Mouse (Mus musculus): Measurements from ENCODE around the gene Ptprb.
A peak's percentile ranks its signal among the peaks of the same experiment; 100 is the strongest.

Ptprb gene

DNA sequence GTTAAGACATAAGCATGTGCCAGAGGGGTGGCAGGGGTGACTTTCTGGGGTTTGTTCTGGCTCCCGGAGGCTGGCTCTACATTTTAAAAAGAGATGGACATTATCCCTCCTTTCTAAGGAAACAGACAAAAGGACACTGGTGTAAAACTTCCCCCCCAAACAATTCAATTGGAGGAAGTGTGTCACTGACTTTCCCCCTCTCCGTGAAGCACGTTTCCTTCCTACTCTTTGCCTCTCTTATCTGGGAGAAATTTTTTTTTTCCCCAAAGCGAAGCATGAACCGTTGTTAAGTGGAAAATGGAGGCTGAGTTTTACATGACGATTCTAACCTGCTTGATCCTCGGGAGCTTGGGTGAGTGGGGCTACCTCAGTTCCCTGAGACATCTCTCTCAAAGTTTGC lies at the start of gene Ptprb:
Gene Ptprb, plus strand, starts transcription at position 244 of the 400 bp plus-strand sequence.
- DNase-seq, result no peak

DNA sequence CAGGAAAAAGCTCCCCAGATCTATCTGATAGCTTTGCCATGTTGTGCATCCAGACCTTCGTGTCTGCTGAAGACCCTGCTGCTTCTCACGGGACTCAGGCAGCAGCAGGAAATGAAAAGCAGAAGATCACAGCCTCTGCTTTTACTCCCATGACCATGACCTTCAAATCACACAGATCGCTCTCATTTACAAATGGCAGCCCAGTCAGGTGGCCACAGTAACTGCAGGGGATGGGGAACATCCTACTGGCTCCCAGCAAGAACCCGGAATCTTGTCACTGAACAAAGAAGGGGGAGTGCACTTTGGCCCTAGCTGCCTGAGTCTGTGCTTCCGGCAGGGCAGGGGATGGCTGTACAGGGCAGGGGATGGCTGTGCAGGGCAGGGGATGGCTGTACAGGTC lies 40.0 kb upstream of the Ptprb start:
- no peak for DNase-seq

DNA sequence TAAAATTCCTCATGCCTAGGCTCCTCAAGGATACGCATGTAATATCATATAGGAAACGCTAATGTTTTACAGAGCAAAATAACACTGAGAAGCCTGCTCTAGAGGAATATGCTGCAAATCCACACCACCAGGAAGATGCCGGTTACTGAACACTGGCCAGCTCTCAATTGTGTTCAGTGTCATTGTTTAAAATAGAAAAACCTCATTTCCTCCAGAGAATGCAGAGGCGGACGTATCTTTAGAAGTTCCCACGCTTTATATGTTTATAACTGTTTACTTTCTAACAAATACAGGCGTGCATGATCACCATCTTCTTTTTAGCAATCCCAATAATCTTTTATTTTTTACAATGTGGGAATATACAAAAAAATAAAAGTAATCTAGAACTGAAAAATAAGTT lies 33.1 kb upstream of the Ptprb start:
- no peak for DNase-seq

DNA sequence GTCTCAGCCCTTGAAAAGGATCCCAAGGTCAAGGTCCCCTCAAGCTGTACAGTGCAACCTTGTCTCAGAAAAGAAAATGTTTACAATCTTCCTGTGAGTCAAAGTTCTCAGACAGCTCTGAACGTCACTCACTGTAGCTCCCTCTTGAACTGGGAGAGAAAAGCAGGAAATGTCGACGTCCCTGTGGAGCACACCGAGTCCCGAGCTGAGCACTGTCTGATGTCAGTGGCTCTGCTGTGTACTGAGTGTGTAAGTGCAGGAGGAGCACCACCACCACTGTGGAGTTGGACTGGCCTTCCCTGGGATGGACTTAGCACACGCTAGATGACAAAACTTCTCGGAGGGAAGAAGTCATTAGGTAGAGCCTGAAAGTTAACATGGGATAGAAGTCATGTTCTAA lies 31.9 kb upstream of the Ptprb start:
- no peak for DNase-seq

DNA sequence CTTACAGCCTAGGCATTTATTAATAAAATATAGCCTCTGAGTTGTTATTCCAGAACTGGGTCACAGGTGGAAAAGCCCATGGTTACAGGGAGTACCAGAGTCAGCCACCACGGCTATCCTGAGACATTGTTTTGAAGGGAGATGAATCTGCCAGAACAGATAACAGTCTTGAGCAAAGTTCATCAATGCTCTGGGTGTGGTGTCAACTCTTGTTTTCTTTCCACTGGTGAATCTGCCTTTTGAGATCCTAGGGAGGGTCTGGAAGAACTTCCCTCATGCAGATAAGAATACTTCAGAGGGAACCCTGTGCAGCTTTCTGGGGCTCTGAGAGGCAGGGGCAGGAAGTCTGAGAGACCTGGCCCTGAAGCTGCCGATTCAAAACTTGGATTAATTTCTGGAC lies 29.7 kb upstream of the Ptprb start:
- no peak for DNase-seq

DNA sequence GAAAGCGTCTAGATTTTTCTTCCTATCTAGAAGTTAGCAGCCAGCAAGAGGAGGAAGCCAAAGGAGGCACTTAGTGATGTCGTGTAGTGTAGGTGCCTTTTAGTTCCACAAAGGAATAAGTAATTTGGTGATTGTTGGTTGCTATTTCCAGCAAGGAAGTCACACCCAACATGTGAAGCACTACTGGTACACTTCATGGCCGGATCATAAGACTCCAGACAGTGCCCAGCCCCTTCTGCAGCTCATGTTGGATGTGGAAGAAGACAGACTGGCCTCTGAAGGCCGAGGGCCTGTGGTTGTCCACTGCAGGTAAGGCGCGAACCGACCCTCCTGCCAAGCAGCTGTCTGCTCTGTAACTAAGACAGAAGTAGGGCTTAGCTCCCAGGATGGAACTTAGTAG lies 22.7 kb upstream of the Ptprb start:
- DNase-seq, result no peak

DNA sequence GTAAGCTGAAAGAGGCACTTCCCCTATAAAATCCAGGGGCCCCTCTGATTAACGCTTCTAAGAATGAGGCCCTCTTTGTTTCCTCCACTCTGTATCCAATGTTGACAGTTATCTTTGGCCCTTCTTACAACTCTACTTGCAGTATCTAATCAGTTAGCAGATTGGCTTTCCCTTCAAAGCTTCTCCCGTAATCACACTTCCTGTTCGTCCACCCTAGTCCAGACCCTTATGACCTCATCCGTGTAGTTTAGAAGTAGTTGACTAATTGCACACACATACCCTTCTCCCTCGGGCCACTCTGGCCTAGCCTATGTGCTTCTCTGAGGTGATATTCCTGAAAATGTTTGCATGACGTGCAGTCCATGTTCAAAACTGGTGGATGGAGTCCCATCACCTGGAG lies 21.4 kb upstream of the Ptprb start:
- no peak for DNase-seq

DNA sequence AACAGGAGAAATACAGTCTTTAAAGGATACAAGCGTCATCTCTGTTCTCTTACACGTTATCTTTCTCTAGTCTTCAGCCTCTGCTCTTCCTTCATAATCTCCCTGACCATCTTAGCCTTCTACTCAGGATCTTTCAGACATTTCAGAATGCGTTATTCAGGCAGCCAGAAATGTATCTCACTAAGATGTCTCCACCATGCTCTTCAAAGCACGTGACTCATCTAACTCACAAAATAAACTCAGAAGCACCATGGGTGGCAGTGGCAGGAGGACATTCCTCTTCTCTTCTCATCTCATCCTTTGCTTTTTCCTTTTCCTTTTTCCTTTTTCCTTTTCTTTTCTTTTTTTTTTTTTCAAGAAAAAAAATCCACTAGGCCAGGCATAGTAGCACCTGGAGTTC lies 16.0 kb upstream of the Ptprb start:
- DNase-seq, result no peak

DNA sequence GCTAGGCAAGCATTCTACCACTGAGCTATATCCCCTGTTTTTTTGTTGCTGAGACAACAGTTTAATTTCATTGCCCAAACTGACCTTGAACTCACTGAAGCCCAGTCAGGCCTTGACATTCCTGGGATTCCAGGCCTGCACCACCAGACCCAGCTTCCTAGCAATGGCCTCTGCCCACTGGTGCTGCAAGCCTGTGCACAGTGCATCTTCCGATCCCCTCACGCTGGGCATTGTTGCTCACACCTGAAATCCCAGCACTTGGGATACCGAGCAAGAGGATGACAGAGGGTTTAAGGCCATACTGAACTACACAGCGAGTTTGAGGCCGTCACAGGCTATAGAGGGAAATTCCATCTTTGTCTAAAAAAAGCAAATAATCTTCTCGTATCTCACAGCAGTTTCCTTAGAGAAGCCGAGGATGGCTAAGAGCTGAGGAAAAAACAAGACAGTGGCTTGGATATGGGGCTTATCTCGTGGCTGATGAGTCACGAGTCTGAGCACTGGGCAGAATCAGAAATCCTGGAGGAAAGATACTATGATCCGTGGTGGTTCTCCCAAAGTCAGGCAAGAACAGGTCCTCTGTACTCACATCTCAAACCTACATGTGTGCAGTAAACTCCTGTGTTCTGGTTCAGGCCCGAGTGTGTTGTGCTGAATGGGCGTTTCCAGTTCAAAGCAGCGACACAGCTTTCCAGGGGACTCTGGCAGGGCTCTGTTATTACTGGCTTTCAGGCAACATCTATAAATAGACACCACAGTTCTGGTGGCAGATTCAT lies 14.5 kb upstream of the Ptprb start:
- peak; percentile 63 for DNase-seq

DNA sequence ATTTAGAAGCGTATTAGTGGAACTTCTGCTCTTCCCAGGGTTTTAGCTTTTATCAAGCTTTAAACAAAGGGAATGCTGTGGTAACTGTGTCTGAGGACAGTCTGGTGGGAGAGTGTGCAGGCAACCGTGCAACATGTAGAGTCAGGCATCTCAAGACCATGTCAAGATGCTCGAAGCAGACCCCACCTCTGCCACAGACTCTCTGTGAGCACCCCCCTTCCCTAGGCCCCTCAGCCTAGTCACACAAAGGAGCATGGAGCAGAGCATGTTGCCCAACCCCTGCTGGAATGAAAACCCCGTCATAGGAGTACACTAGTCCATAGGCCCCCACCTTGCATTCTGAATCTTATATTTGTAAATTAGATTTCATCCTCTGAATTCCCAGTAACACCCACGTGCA lies 13.8 kb upstream of the Ptprb start:
- no peak for DNase-seq

DNA sequence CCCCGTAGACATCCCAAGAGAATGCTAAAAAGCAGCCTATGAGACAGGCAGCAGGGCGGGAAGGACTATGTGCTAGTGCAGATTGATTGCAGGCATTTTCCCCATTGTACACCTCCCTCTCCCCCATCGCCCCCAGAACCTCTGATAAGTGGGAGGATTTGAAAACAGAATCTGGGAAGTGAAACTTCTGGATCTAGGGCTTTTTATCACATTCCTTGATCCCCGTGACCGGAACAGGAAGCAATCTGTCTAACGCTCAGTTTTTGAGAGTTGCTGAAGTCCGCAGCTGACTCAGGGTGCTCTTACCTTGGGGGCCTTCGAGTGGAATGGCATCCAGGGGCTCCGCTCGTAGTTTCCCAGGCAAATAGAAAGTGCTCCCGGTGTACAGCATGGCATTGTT lies 10.8 kb upstream of the Ptprb start:
- DNase-seq, result no peak

DNA sequence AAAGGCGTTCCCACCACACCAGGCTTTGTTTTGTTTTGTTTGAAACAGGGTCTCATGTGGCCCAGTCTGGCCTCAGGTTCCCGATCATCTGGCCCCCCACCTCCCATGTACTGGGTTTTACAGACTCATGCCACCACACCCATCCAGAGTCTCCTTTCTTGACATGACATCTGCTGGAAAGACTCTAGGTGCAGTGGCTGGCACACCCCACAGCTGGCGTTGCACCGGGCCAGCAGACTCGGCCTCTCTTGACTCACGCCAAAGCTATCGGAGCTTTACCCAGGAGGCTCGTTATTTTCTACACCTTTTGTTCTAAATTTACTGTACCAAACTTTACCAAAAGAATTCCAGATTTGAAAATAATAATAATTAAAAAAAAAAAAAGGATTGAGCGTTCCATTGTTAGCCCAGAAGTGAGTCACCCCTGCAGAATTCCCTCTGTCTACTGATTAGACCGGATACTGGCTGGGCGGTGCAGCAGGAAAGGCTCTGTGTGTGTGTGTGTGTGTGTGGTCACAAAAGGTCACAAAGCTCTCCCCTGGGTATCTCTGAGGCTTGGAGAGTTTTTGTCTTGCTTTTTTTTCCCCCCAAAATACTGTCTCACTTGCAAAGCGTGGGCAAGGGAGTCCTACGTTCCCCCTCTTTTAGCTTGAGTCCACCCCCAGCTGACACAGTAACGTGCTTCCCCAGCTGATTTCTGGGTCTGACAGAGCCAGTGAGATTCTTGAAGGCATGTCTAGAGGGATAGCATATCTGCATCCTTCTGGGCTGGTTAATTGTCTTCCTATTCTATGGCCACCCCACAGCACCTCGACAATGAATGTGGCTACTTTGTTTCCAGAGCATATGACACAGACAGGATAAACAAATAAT lies 8.5 kb upstream of the Ptprb start:
- peak; percentile 75 for DNase-seq

DNA sequence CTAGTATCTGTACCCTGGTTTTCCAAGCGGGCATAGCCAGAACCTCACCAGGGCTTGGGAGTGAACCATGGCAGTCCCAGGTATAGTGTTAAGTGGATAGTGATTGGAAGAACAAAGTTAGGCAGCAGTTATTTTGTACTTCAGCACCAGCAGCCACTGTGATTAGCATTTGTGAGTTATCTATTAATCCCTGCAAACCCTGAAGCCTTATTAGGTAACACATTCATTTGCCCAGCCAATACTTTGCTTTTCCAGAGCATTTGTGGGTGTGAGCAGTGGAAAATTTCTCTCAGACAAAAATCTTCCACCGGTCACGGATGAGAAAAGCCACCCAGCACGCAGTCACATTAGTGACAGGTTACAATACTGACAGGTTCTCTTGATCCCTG lies 7.9 kb upstream of the Ptprb start:
- peak; percentile 88 for DNase-seq

DNA sequence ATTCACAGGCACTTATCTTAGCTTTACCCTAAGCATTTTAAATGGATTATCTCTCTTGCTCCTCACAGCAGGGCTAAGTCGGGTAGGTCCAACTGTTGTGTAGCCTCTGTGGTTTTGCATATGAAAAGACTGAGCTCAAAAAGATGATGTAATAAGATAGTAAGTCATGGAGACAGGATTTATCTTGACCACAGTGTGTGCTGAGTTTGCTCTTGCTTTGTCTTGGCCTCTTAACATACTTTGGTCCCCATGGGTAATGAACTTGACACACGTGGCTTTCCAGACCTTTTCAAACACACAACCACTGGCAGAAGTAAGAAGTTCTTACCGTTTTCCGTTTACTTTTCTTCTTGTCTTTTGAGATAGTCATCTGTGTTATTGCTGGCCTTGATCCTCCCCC lies 7.0 kb upstream of the Ptprb start:
- no peak for DNase-seq

DNA sequence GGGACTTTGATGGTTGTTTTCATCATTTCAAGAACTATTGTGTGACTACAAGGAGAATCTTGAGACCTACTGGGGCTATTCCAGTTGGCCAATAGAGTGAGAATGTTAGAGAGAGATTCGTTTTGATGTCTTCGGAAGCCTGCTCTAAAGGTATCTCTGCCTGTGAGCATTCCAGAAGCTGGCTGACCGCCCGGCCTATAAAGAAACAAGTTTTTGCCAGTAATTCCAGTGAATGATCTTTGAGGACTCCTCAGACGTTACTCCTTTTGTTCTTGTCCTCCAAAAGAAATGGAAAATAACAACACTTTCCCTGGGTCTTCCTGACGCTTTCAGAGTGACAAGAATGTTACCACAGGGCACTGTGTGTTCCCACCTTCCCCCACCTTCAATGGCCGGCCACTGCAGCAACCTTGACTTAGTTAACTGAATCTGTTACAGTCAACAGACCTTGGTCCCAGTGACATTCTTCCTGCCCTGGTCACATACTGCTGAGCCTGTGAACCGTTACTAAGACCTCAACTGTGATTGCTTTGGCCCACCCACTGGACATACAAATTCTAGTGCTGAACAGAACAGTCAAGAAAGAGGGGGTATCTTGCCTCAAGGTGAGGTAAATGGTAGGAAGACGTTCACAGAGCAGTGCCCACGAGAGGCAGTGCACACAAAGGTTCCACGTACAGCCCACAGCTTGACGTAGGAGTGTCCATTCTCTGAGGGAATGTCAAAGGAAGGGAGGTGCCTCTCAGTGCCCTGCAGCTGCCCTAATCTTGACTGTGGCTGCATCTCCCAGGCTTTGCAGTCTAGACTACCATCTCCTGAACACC lies 4.5 kb upstream of the Ptprb start:
- peak; percentile 57 for DNase-seq

DNA sequence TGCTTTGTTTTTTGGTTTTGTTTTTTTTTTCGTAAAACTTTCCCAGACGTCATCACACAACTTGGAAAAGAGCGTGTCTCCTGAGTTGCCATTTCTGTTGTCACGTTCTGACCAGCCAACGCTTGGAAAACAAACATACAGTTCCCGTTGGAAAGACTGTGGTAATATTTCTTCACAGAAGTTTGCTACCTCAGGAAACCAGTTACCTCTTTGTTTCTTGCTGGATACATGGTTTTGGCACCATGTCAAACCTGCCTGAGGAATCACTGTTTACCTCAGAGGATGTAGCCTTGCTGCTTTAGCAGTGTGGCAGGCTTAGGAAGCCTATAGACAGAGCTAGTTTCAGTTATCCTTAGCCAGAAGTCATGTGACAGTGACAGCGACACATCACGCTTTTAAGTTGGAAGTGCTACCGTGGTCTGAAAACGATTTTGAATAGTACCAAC lies 3.8 kb upstream of the Ptprb start:
- no peak for DNase-seq

DNA sequence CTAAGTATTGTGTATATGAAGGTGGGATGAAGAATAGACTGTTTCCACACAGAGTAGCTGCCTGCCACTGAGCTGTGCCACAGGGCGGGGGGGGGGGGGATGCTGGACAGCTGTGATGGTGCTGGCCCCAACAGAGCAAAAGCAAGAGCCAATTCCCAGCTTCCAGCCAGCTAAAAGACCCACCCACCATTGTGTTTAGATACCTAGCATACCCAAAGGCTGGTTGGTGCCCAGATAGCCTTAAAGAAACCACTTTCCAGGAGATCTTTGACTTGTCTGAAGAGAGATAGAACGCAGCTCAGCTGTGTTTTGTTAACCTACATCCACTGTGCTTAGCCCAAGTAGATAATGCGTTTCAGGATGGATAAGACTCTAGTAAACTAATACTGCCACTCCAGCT lies 3.2 kb upstream of the Ptprb start:
- DNase-seq, result no peak

DNA sequence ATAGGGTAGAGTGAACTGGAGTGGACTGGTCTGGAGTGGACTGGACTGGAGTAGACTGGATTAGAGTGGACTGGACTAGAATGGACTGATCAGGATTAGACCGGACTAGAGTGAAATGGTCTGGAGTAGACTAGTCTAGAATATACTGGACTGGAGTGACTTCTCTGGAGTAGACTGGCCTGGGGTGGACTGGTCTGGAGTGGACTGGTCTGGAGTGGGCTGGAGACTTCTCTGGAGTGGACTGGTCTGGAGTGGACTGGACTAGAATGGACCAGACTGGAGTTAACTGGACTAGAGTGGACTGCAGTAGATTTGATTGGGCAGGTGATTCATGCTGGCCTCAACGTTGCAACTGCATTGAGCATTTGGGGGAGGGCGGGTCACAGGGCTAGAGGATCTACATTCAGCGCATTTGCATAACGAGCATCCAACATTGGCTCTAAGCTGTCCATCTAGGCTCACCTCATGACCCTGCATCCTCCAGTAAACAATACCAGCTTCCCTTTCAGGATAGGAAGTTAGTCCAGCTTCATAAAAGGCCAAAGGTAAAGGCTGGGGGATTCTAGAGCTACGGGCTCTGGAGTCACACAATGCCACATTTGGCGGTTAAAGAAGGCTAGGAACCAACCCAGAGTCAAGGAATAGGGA lies 11.5 kb downstream of the Ptprb start:
- no peak for DNase-seq

DNA sequence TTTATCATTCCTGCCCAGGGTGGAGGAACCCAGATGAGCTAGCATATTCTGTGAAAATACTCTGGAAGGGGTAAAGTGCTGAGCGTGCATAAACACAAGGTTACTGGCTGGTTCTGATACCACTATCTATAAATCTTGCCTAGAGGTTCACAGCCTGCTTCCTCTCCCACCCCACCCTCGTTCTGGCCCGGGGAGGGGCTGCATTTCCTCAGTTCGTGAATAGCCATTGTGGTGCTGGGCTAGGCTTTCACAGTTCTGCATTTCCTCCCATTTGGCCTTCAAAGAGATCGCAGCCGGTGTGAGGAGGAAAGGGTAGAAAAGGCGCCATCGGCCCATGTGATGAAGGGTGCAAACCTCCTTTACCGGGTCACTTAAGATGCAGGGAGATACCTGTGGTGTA lies 12.8 kb downstream of the Ptprb start:
- peak; percentile 62 for DNase-seq

DNA sequence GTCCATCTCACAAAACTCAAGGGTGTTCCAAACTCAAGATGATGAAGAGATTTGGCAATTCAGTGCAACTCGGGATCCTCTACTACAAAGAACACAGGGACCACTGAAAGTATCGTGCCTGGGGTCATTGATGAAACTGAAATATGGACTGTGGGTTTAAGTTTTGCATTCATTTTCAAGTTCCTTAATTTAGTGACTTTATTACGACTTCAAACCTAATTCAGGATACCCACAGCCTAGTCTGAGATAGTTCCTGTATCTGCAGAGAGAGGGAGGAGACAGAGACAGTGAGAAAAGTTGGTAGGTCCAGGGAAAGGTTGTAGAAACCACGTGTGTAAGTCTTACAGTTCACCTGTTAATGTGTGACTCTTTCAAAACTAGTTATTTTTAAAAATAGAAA lies 15.2 kb downstream of the Ptprb start:
- no peak for DNase-seq

DNA sequence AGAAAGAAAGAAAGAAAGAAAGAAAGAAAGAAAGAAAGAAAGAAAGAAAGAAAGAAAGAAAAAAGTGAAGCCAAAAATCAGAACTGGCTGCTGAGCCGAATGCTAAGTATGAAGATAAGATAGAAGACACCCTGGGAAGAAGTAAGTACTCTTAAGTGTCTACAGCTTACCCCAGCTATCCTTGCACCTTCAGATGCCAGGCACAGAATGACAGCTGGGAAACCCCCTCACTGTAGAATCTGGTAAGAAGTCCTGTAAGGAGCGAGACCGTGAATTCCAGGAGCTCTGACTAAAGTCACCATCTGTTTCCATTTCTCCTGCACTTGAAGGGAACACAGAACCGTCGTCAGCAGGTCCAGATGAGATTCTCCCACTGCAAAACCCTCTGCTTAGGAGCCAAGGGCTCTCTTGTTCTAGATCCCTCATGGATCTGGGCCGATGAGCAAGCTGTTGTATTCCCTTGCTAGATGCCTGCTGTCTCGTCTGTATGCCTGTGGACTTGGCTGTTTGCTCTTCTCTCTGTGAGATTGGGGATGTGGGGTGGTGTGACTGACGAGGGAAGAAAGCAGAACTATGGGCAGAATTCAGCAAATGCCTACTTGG lies 15.9 kb downstream of the Ptprb start:
- DNase-seq, result no peak

DNA sequence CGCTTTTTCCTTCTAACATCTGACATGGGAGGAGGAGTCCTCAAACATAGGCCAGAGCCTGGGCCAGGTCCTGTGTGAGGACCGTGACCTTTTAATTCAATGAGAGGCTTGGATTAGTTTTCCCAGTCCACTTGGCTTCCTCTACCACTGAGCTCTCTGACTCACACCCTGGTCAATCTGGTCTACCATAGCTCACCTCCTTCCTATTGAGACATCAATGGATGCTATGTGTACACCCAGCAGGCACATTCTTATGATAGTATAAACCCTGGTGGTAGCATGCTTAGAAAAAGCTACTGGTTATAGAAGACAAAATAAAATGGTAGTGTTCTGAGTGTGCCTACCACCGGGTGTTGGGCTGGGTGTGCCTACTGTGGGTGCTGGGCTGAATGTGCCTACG lies 21.1 kb downstream of the Ptprb start:
- no peak for DNase-seq

DNA sequence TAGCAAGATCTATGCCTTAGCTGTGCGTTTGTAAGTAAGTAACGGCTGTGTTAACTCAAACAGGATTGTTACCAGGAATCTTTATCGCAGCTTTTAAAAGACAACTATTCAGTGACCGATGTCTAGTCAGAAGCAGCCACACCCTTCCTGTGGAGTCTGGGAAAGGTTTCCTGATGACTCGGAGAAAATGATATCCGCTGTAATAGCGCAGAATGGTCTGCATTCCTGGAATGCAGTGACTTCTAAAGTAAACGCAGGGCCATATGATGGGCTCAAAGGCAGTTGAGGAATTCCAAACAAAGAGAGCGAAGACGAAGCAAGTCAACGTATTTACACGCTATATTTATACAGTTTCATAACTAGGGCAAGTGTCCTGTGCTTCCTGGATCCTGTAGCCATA lies 22.5 kb downstream of the Ptprb start:
- no peak for DNase-seq
